Mouse (Mus musculus) forebrain, embryonic 15.5 days (tissue): ENCODE results near the gene Mtch1. TPM values are rescaled to one million over a fixed set of nuclear protein-coding genes. Genes with fewer than 3 reads are reported as not detected.
A peak's percentile ranks its signal among the peaks of the same experiment; 100 is the strongest.

Experiments
- ATAC-seq: fragments of 200-750 bp; cut with Nextera tagmentation; replicated peaks from 2 replicates; pipeline ENCODE4 v1.8.0; 2017; ENCODE audit warnings: mild to moderate bottlenecking, moderate TSS enrichment, moderate library complexity
- H3K27ac ChIP-seq: fragments of 300-500 bp; sonication (generic); replicated peaks from 2 replicates; pipeline ENCODE4 v1.5.1; 2015; ENCODE audit warnings: mild to moderate bottlenecking, inconsistent platforms
- H3K27me3 ChIP-seq: fragments of 300-500 bp; sonication (generic); 2 replicates; pipeline ENCODE4 v1.6.1; 2015; ENCODE audit warnings: inconsistent platforms
- H3K36me3 ChIP-seq: fragments of 300-500 bp; sonication (generic); 2 replicates; pipeline ENCODE4 v1.6.1; 2015; ENCODE audit warnings: mild to moderate bottlenecking, inconsistent platforms
- H3K4me1 ChIP-seq: fragments of 300-500 bp; sonication (generic); 2 replicates; pipeline ENCODE4 v1.6.1; 2015; ENCODE audit warnings: inconsistent platforms
- H3K4me2 ChIP-seq: fragments of 300-500 bp; sonication (generic); replicated peaks from 2 replicates; pipeline ENCODE4 v1.6.1; 2015; ENCODE audit warnings: mild to moderate bottlenecking, inconsistent platforms
- H3K4me3 ChIP-seq: fragments of 300-500 bp; sonication (generic); 2 replicates; pipeline ENCODE4 v1.5.1; 2015; ENCODE audit warnings: mild to moderate bottlenecking, inconsistent platforms
- H3K9ac ChIP-seq: fragments of 300-500 bp; sonication (generic); replicated peaks from 2 replicates; pipeline ENCODE4 v1.6.1; 2015; ENCODE audit warnings: mild to moderate bottlenecking, inconsistent platforms
- H3K9me3 ChIP-seq: fragments of 300-500 bp; sonication (generic); 2 replicates; pipeline ENCODE4 v1.6.1; 2016; ENCODE audit warnings: inconsistent platforms
- WGBS: fragments of 180-500 bp; shearing (Covaris S2); methylation state at CpG from one replicate; pipeline ENCODE4 v1.1.7; 2015; ENCODE audit warnings: mixed read lengths; 5-methylcytosine and 5-hydroxymethylcytosine counted together
- polyA plus RNA-seq: library from polyadenylated mRNA; unstranded; fragments of >200 nt; fragmentation: Nextera tagmentation; extraction: Ambion mirVana; gene quantifications from 2 replicates; pipeline ENCODE4 v1.2.1, GENCODE M21; 2015

Gene Mtch1
- polyA plus RNA-seq, 1 experiment from 2014 or later = 464 TPM

GRCm38 (mm10) chr17:29383923-29384322, 36.2 kb upstream of the Mtch1 start:
- Histone ChIP-seq H3K4me3 (no peak overlapping the region), H3K4me1 (peaks cover 3% of the 10 kb centered on the region), H3K4me2 (no peak overlapping the region), H3K36me3 (no peaks in the 10 kb centered on the region), H3K9me3 (no peaks in the 10 kb centered on the region), H3K9ac (no peak overlapping the region), H3K27ac (no peak overlapping the region), H3K27me3 (no peaks in the 10 kb centered on the region)
- 84% methylated on average over 9 of the region's 9 CpGs for WGBS
- no peak for ATAC-seq

- Histone ChIP-seq H3K4me3 (no peak overlapping the region), H3K9me3 (no peaks in the 10 kb centered on the region), H3K27ac (no peak overlapping the region), H3K4me1 (peaks cover 3% of the 10 kb centered on the region), H3K9ac (no peak overlapping the region), H3K4me2 (no peak overlapping the region), H3K36me3 (no peaks in the 10 kb centered on the region), H3K27me3 (no peaks in the 10 kb centered on the region)
- no peak for ATAC-seq
- 49% methylated on average over 11 of the region's 11 CpGs for WGBS
These were observed 34.7 kb upstream of the Mtch1 start for GRCm38 (mm10) chr17:29382417-29382816.

- H3K27me3 ChIP-seq = no peaks in the 10 kb centered on the region
- H3K36me3 ChIP-seq = no peaks in the 10 kb centered on the region
- H3K9me3 ChIP-seq = no peaks in the 10 kb centered on the region
- peaks cover 3% of the 10 kb centered on the region for H3K4me1 ChIP-seq
- 24% methylated on average over 7 of the region's 7 CpGs for WGBS
- no peak overlapping the region for H3K27ac ChIP-seq
- H3K9ac ChIP-seq = no peak overlapping the region
- H3K4me3 ChIP-seq = no peak overlapping the region
- H3K4me2 ChIP-seq = no peak overlapping the region
- ATAC-seq = no peak
These were observed 33.7 kb upstream of the Mtch1 start for GRCm38 (mm10) chr17:29381472-29381871.

- H3K9ac ChIP-seq = no peak overlapping the region
- no peaks in the 10 kb centered on the region for H3K9me3 ChIP-seq
- no peak overlapping the region for H3K27ac ChIP-seq
- H3K4me3 ChIP-seq = no peak overlapping the region
- H3K4me1 ChIP-seq = peaks cover 3% of the 10 kb centered on the region
- H3K4me2 ChIP-seq = no peak overlapping the region
- no peaks in the 10 kb centered on the region for H3K36me3 ChIP-seq
- WGBS = 79% methylated on average over 4 of the region's 4 CpGs
- H3K27me3 ChIP-seq = no peaks in the 10 kb centered on the region
- ATAC-seq = no peak
These were observed 32.5 kb upstream of the Mtch1 start for GRCm38 (mm10) chr17:29380241-29380640.

GRCm38 (mm10) chr17:29378056-29378455, 30.3 kb upstream of the Mtch1 start:
- H3K27me3 ChIP-seq = no peaks in the 10 kb centered on the region
- no peak for ATAC-seq
- no peak overlapping the region for H3K9ac ChIP-seq
- no peaks in the 10 kb centered on the region for H3K9me3 ChIP-seq
- H3K4me3 ChIP-seq = no peak overlapping the region
- H3K4me2 ChIP-seq = no peak overlapping the region
- H3K4me1 ChIP-seq = no peaks in the 10 kb centered on the region
- no peaks in the 10 kb centered on the region for H3K36me3 ChIP-seq
- WGBS = 70% methylated on average over 8 of the region's 8 CpGs
- H3K27ac ChIP-seq = no peak overlapping the region

GRCm38 (mm10) chr17:29375871-29376270, 28.1 kb upstream of the Mtch1 start:
- Histone ChIP-seq H3K9me3 (no peaks in the 10 kb centered on the region), H3K36me3 (no peaks in the 10 kb centered on the region), H3K4me3 (no peak overlapping the region), H3K27me3 (no peaks in the 10 kb centered on the region), H3K27ac (no peak overlapping the region), H3K4me2 (no peak overlapping the region), H3K9ac (no peak overlapping the region), H3K4me1 (no peaks in the 10 kb centered on the region)
- 84% methylated on average over 10 of the region's 10 CpGs for WGBS
- no peak for ATAC-seq

GRCm38 (mm10) chr17:29370984-29371723, 23.4 kb upstream of the Mtch1 start:
- Histone ChIP-seq H3K4me1 (no peaks in the 10 kb centered on the region), H3K9me3 (no peaks in the 10 kb centered on the region), H3K4me3 (no peak overlapping the region), H3K9ac (no peak overlapping the region), H3K4me2 (no peak overlapping the region), H3K36me3 (no peaks in the 10 kb centered on the region), H3K27me3 (no peaks in the 10 kb centered on the region), H3K27ac (0 out of 2 replicates have a peak overlapping the region, but pooled peaks have one; percentile 34)
- WGBS = 8% methylated on average over 5 of the region's 5 CpGs
- peak; percentile 65 for ATAC-seq

- Histone ChIP-seq H3K4me1 (no peaks in the 10 kb centered on the region), H3K4me2 (no peak overlapping the region), H3K4me3 (no peak overlapping the region), H3K9ac (no peak overlapping the region), H3K27me3 (no peaks in the 10 kb centered on the region), H3K27ac (no peak overlapping the region), H3K36me3 (no peaks in the 10 kb centered on the region), H3K9me3 (no peaks in the 10 kb centered on the region)
- ATAC-seq = 0 out of 2 replicates have a peak, but pooled peaks have one; percentile 21
- WGBS = 23% methylated on average over 7 of the region's 7 CpGs
These were observed 21.0 kb upstream of the Mtch1 start for GRCm38 (mm10) chr17:29368726-29369125.

GRCm38 (mm10) chr17:29365105-29365621, 17.4 kb upstream of the Mtch1 start:
- Histone ChIP-seq H3K4me2 (no peak overlapping the region), H3K9me3 (no peaks in the 10 kb centered on the region), H3K4me1 (no peaks in the 10 kb centered on the region), H3K36me3 (no peaks in the 10 kb centered on the region), H3K4me3 (no peak overlapping the region), H3K27me3 (no peaks in the 10 kb centered on the region), H3K9ac (no peak overlapping the region), H3K27ac (no peak overlapping the region)
- WGBS = 91% methylated on average over 13 of the region's 13 CpGs
- no peak for ATAC-seq

GRCm38 (mm10) chr17:29363109-29363508, 15.4 kb upstream of the Mtch1 start:
- 90% methylated on average over 8 of the region's 8 CpGs for WGBS

GRCm38 (mm10) chr17:29361982-29362691, 14.4 kb upstream of the Mtch1 start:
- Histone ChIP-seq H3K4me2 (no peak overlapping the region), H3K9me3 (no peaks in the 10 kb centered on the region), H3K4me3 (no peak overlapping the region), H3K36me3 (no peaks in the 10 kb centered on the region), H3K9ac (no peak overlapping the region), H3K27ac (no peak overlapping the region), H3K27me3 (no peaks in the 10 kb centered on the region), H3K4me1 (peaks cover 2% of the 10 kb centered on the region)
- WGBS = 62% methylated on average over 8 of the region's 8 CpGs
- no peak for ATAC-seq

More at GRCm38 (mm10) chr17:29363109-29363508, 15.4 kb upstream of the Mtch1 start:
- no peaks in the 10 kb centered on the region for H3K9me3 ChIP-seq
- H3K27me3 ChIP-seq = no peaks in the 10 kb centered on the region
- H3K36me3 ChIP-seq = no peaks in the 10 kb centered on the region
- H3K4me2 ChIP-seq = no peak overlapping the region
- H3K4me1 ChIP-seq = no peaks in the 10 kb centered on the region
- no peak overlapping the region for H3K9ac ChIP-seq
- H3K27ac ChIP-seq = no peak overlapping the region
- no peak for ATAC-seq
- H3K4me3 ChIP-seq = no peak overlapping the region

- Histone ChIP-seq H3K27me3 (no peaks in the 10 kb centered on the region), H3K4me1 (peaks cover 16% of the 10 kb centered on the region), H3K9ac (no peak within 1 kb of the TSS), H3K36me3 (no peaks in the 10 kb centered on the region), H3K4me3 (no peak within 1 kb of the TSS), H3K9me3 (no peaks in the 10 kb centered on the region), H3K27ac (no peak within 1 kb of the TSS), H3K4me2 (no peak within 1 kb of the TSS)
- no peak for ATAC-seq
- 28% methylated on average over 5 of the region's 5 CpGs for WGBS
These were observed 13.1 kb upstream of the Mtch1 start, which contains the start of gene Fgd2 for GRCm38 (mm10) chr17:29360761-29361221. Gene Fgd2 (plus strand): TSS chr17:29360914.
